Mouse (Mus musculus) MEL (cell line): ENCODE data around the gene Ap3d1. TPM values are rescaled to one million over a fixed set of nuclear protein-coding genes. Genes with fewer than 3 reads are reported as not detected.

Source experiments
- DNase-seq: peaks from one replicate; pipeline ENCODE4 v3.0.0; 2011; ENCODE audit warnings: low read depth, low spot score
- H3K27ac ChIP-seq: 2 replicates; pipeline ENCODE4 v1.5.1; 2012; ENCODE audit warnings: low read depth, mild to moderate bottlenecking, control low read depth, low read length, moderate library complexity; ENCODE audit not compliant: control insufficient read depth
- H3K27me3 ChIP-seq, 2 experiments: fragments of 150-350 bp in 1 of 2; sonication (generic) in 1 of 2; 2 replicates each; pipeline ENCODE4 v1.6.1; 2012; ENCODE audit warnings: low read length in 2 of 2, mild to moderate bottlenecking in 2 of 2, improper control_type of control experiment in 1 of 2, moderate library complexity in 1 of 2; ENCODE audit not compliant: insufficient read depth in 2 of 2, control insufficient read depth in 1 of 2
- H3K36me3 ChIP-seq, 2 experiments: 2 replicates each; pipeline ENCODE4 v1.6.1; 2012 to 2014; ENCODE audit warnings: low read length in 2 of 2, improper control_type of control experiment in 1 of 2, inconsistent platforms in 1 of 2, mild to moderate bottlenecking in 1 of 2; ENCODE audit not compliant: insufficient read depth in 2 of 2, control insufficient read depth in 1 of 2
- H3K4me1 ChIP-seq, 2 experiments: fragments of 150-350 bp in 1 of 2; sonication (generic) in 1 of 2; 2 replicates each; pipeline ENCODE4 v1.6.1; 2012; ENCODE audit warnings: low read length in 2 of 2, improper control_type of control experiment in 1 of 2, mild to moderate bottlenecking in 1 of 2; ENCODE audit not compliant: insufficient read depth in 2 of 2, control insufficient read depth in 1 of 2
- H3K4me3 ChIP-seq, 2 experiments: fragments of 150-350 bp in 1 of 2; sonication (generic) in 1 of 2; 2 replicates each; pipeline ENCODE4 v1.5.1; 2012; ENCODE audit warnings: low read depth in 2 of 2, low read length in 2 of 2, mild to moderate bottlenecking in 2 of 2, moderate library complexity in 2 of 2, control low read depth in 1 of 2, improper control_type of control experiment in 1 of 2; ENCODE audit not compliant: control insufficient read depth in 1 of 2, insufficient read depth in 1 of 2
- H3K79me2 ChIP-seq: 2 replicates; pipeline ENCODE4 v1.6.1; 2012; ENCODE audit warnings: mild to moderate bottlenecking, low read length, moderate library complexity; ENCODE audit not compliant: control insufficient read depth, poor library complexity, insufficient read depth
- H3K9ac ChIP-seq: 2 replicates; pipeline ENCODE4 v1.6.1; 2012; ENCODE audit warnings: low read depth, mild to moderate bottlenecking, control low read depth, low read length, moderate library complexity; ENCODE audit not compliant: control insufficient read depth, poor library complexity, severe bottlenecking
- H3K9me3 ChIP-seq: fragments of 150-350 bp; sonication (generic); replicated peaks from 2 replicates; pipeline ENCODE4 v1.6.1; 2012; ENCODE audit warnings: mild to moderate bottlenecking, low read length, improper control_type of control experiment, moderate library complexity; ENCODE audit not compliant: insufficient read depth
- BHLHE40 ChIP-seq: IDR thresholded peaks from 2 replicates; pipeline ENCODE4 v1.6.1; 2012; ENCODE audit warnings: low read depth, mild to moderate bottlenecking, inconsistent platforms, low read length, improper control_type of control experiment, borderline replicate concordance
- CHD1 ChIP-seq: IDR thresholded peaks from 2 replicates; pipeline ENCODE4 v1.6.1; 2012; ENCODE audit warnings: low read depth, mild to moderate bottlenecking, inconsistent platforms, low read length, improper control_type of control experiment
- CTCF ChIP-seq, 3 experiments: IDR thresholded peaks in 2 of 3; conservative IDR thresholded peaks in 1 of 3; 2 replicates each; pipeline ENCODE4 v1.5.1; 2011 to 2012; ENCODE audit warnings: low read length in 3 of 3, low read depth in 2 of 3, mild to moderate bottlenecking in 2 of 3, improper control_type of control experiment in 1 of 3, inconsistent platforms in 1 of 3, mixed read lengths in 1 of 3, moderate library complexity in 1 of 3; ENCODE audit not compliant: control insufficient read depth in 1 of 3, insufficient read depth in 1 of 3, poor library complexity in 1 of 3, severe bottlenecking in 1 of 3
- GABPA ChIP-seq: IDR thresholded peaks from 2 replicates; pipeline ENCODE4 v1.6.1; 2012; ENCODE audit warnings: low read depth, mild to moderate bottlenecking, inconsistent platforms, low read length, improper control_type of control experiment, moderate library complexity
- GATA1 ChIP-seq: IDR thresholded peaks from 2 replicates; pipeline ENCODE4 v1.6.1; 2011; ENCODE audit warnings: low read depth, low read length, improper control_type of control experiment
- JUND ChIP-seq: IDR thresholded peaks from 2 replicates; pipeline ENCODE4 v1.6.1; 2011; ENCODE audit warnings: low read depth, mild to moderate bottlenecking, improper control_type of control experiment, low read length
- KAT2A ChIP-seq: conservative IDR thresholded peaks from 2 replicates; pipeline ENCODE4 v1.6.1; 2012; ENCODE audit warnings: low read depth, low read length, improper control_type of control experiment, inconsistent platforms
- MYC ChIP-seq: IDR thresholded peaks from 2 replicates; pipeline ENCODE4 v1.6.1; 2011; ENCODE audit warnings: low read depth, mild to moderate bottlenecking, low read length, improper control_type of control experiment, moderate library complexity
- NELFE ChIP-seq: IDR thresholded peaks from 2 replicates; pipeline ENCODE4 v1.6.1; 2011; ENCODE audit warnings: low read depth, low read length, improper control_type of control experiment
- POLR2AphosphoS5 ChIP-seq: IDR thresholded peaks from 2 replicates; pipeline ENCODE4 v1.6.1; 2012; ENCODE audit warnings: low read depth, borderline replicate concordance, mild to moderate bottlenecking, inconsistent platforms, low read length, moderate library complexity, mixed read lengths
- RAD21 ChIP-seq: IDR thresholded peaks from 2 replicates; pipeline ENCODE4 v1.6.1; 2011; ENCODE audit warnings: mild to moderate bottlenecking, low read depth, low read length, improper control_type of control experiment
- RCOR1 ChIP-seq: IDR thresholded peaks from 2 replicates; pipeline ENCODE4 v1.6.1; 2012; ENCODE audit warnings: low read depth, mild to moderate bottlenecking, inconsistent platforms, low read length, improper control_type of control experiment
- SMC3 ChIP-seq: IDR thresholded peaks from 2 replicates; pipeline ENCODE4 v1.6.1; 2011; ENCODE audit warnings: low read depth, low read length, improper control_type of control experiment
- TAL1 ChIP-seq: IDR thresholded peaks from 2 replicates; pipeline ENCODE4 v1.6.1; 2012; ENCODE audit warnings: mild to moderate bottlenecking, inconsistent platforms, low read length, moderate library complexity, mixed read lengths
- TCF12 ChIP-seq: IDR thresholded peaks from 2 replicates; pipeline ENCODE4 v1.6.1; 2014; ENCODE audit warnings: low read depth, mild to moderate bottlenecking, inconsistent platforms, low read length, improper control_type of control experiment, moderate library complexity
- UBTF ChIP-seq: IDR thresholded peaks from 2 replicates; pipeline ENCODE4 v1.6.1; 2012; ENCODE audit warnings: low read depth, mild to moderate bottlenecking, inconsistent platforms, low read length, improper control_type of control experiment, moderate library complexity, borderline replicate concordance; ENCODE audit not compliant: insufficient read depth
- USF1 ChIP-seq: IDR thresholded peaks from 2 replicates; pipeline ENCODE4 v1.6.1; 2014; ENCODE audit warnings: low read depth, mild to moderate bottlenecking, inconsistent platforms, low read length, improper control_type of control experiment, moderate library complexity
- USF2 ChIP-seq, 2 experiments: IDR thresholded peaks; 2 replicates each; pipeline ENCODE4 v1.6.1; 2011 to 2012; ENCODE audit warnings: improper control_type of control experiment in 2 of 2, low read length in 2 of 2, borderline replicate concordance in 1 of 2, inconsistent platforms in 1 of 2, low read depth in 1 of 2, mild to moderate bottlenecking in 1 of 2; ENCODE audit not compliant: insufficient read depth in 1 of 2
- ZKSCAN1 ChIP-seq: IDR thresholded peaks from 2 replicates; pipeline ENCODE4 v1.6.1; 2012; ENCODE audit warnings: low read depth, mild to moderate bottlenecking, inconsistent platforms, low read length, improper control_type of control experiment, moderate library complexity
- ZNF384 ChIP-seq: IDR thresholded peaks from 2 replicates; pipeline ENCODE4 v1.6.1; 2012; ENCODE audit warnings: low read depth, mild to moderate bottlenecking, inconsistent platforms, low read length, improper control_type of control experiment
- polyA plus RNA-seq, 2 experiments: library from polyadenylated mRNA; stranded (reverse) in 1 of 2; unstranded in 1 of 2; fragments of >175 nt in 1 of 2; fragments of >200 nt in 1 of 2; gene quantifications; 2 replicates each; pipeline versions ENCODE4 v1.2.1 to v1.2.4; 2012; ENCODE audit warnings: low replicate concordance in 2 of 2, low read depth in 1 of 2; ENCODE audit not compliant: insufficient read length in 2 of 2, insufficient read depth in 1 of 2, missing spikeins in 1 of 2
- total RNA-seq: library from RNA; depleted of rRNA; stranded (reverse); fragments of 300-350 nt; gene quantifications from 2 replicates; pipeline ENCODE4 v1.2.3, GENCODE M21; 2012

Ap3d1 gene
- total and polyA plus RNA-seq, 3 experiments: 32.7 to 260 (median 54.5) TPM

GRCm38 (mm10) chr10:80741146-80741545, 918 bp downstream of the Ap3d1 start:
- Histone ChIP-seq H3K4me3 (peak overlapping the region; percentile 83 to 97), H3K27ac (no peak overlapping the region), H3K36me3 (peaks cover 0 to 4% of the 10 kb centered on the region in 2 experiments; a peak in 2 of 4 replicates), H3K9ac (peak overlapping the region; percentile 84), H3K27me3 (no peaks in the 10 kb centered on the region), H3K9me3 (no peaks in the 10 kb centered on the region), H3K79me2 (peaks cover 40% of the 10 kb centered on the region), H3K4me1 (peaks cover 0 to 22% of the 10 kb centered on the region in 2 experiments; a peak in 2 of 4 replicates)
- peak; percentile 62 for DNase-seq
- TF ChIP-seq RCOR1 (no peak), UBTF (no peak), USF1 (no peak), ZKSCAN1 (no peak), ZNF384 (no peak)

- Histone ChIP-seq H3K27ac (no peak overlapping the region), H3K79me2 (peaks cover 44% of the 10 kb centered on the region), H3K9ac (no peak overlapping the region), H3K27me3 (no peaks in the 10 kb centered on the region), H3K4me1 (peaks cover 0 to 19% of the 10 kb centered on the region in 2 experiments; a peak in 2 of 4 replicates), H3K4me3 (no peak overlapping the region), H3K36me3 (peaks cover 4% of the 10 kb centered on the region in 2 experiments), H3K9me3 (no peaks in the 10 kb centered on the region)
- DNase-seq: peak; percentile 49
- TF ChIP-seq BHLHE40 (no peak), GABPA (no peak), ZKSCAN1 (no peak), RCOR1 (no peak), TAL1 (no peak), RAD21 (peak; percentile 27), TCF12 (no peak), KAT2A (no peak), ZNF384 (peak; percentile 50; the same call in 1 of the 2 replicates), GATA1 (no peak), CHD1 (no peak), NELFE (no peak), USF2 (IDR thresholded peaks at IDR 0.05; ENCODE audit: borderline replicate concordance in 1 of 2, insufficient read depth in 1 of 2, low read depth in 1 of 2, low read length in 2 of 2) (no peak), CTCF (IDR thresholded peaks at IDR 0.05 in 2 of 3, conservative IDR thresholded peaks at IDR 0.05 in 1 of 3; ENCODE audit: control insufficient read depth in 1 of 3, insufficient read depth in 1 of 3, low read depth in 2 of 3, low read length in 3 of 3, poor library complexity in 1 of 3, severe bottlenecking in 1 of 3) (peak; percentile 4 to 38 (median 28); a peak in 3 of 6 replicates), MYC (no peak), SMC3 (peak; percentile 33; the same call in 1 of the 2 replicates), JUND (no peak), POLR2AphosphoS5 (no peak)
Observed at GRCm38 (mm10) chr10:80738657-80739056, 3.4 kb downstream of the Ap3d1 start.
